Mouse (Mus musculus): ENCODE results near the gene Hunk. TPM values are rescaled to one million over a fixed set of nuclear protein-coding genes. Genes with fewer than 3 reads are reported as not detected.

Gene Hunk
- total RNA-seq, 2 experiments from 2014 or later = 6.0 to 6.1 TPM

GRCm38 (mm10) chr16:90390731-90391130 lies 4.9 kb downstream of the Hunk start:
- no peak for DNase-seq

DNA sequence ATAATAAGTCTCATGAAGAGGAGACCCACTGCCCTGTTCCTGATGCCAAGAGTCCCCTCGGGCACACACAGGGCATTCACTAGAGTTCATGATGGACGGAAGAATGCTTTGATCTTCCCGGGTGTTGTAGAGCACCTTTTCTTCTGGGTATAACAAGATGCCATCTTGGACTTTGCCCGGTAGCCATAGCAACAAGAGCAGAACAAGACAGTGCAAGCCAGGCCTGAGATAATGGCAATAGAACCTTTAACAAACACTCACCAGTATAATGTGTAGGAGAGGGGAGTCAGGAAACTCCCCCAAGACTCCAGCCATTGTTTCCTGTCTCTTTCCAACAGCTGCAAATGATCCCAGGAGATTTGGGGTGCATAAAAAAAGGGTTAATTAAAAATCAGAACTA lies 8.9 kb downstream of the Hunk start:
- no peak for DNase-seq

GRCm38 (mm10) chr16:90395996-90396556 lies 10.3 kb downstream of the Hunk start:
- no peak for DNase-seq

DNA sequence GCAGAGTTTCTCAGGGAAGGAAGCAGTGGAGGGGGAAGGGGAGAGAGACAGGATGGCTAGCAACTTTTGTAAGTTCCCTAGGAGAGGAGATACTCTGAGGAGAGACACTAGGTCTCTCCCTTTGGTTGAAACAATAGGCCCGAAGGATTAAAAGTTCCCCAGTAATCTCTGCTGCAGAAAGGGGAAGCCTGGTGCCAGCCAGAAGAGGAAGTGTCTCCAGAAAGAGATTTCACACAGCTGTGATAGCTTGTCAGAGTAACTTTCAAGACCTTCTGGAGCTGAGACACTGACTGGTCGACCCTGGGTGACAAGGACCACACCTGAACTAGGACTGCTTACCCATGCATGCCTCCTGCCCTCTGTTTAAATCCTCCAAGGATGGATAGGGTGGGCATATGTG lies 11.1 kb downstream of the Hunk start:
- DNase-seq = no peak

DNA sequence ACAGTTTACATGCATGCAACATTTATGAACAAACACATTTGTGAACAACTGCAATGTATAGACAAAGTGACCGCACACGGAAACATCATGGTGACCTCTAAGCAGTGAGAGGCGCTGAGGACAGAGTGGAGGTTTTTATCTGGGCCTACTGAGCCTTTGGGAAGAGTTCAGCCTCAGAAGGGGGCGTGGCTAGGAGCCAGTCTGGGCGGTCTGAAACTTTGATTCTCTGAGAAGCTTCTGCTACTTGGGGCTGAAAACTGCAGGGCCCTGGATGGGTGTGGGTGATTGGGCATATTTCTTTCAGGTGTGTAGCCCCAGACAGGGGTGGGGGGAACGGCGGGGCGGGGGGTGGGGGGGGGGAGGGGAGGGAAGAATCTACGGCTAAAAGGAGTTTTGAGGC lies 14.5 kb downstream of the Hunk start:
- DNase-seq = no peak

GRCm38 (mm10) chr16:90400906-90401666 lies 15.3 kb downstream of the Hunk start:
- no peak for DNase-seq

- DNase-seq = no peak
These were observed 16.5 kb downstream of the Hunk start for GRCm38 (mm10) chr16:90402292-90402691.

DNA sequence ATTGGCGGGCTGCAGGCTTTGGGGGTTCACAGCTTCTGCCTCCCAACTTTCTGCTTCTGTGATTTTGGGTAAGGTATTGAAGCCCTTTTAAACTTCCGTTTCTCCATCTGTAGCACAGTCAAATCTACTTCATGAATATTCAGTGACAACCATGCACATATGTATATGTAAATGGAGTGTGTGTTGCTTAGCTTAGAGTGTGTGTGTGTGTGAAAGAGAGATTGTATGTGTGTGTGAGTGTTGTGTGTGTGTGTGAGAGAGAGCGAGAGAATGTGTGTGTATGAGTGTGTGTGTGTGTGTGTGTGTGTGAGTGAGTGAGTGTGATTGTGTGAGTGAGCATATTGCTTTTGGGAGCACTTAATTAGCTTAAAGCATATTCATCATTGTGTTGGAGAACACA lies 19.4 kb downstream of the Hunk start:
- no peak for DNase-seq

DNA sequence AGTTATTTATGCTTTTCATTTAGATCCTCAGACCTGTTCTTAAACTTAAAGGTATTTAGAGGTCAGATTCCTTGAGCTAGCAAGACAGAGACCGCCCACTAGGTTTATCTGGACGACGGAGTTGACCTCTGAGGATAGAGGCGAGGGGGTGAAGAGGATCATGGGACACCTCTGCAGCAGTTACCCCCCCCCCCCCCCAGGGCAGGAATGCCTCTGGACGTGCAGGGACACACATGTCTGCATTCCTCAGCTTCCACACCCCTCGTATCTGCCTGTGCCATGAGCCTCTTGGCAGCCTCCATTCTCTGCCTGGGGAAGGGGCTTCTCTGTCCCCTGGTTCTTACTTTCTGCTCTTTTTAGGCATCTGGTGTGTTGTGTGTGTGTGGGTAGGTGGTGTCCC lies 19.8 kb downstream of the Hunk start:
- DNase-seq = no peak

GRCm38 (mm10) chr16:90407541-90408289 lies 21.9 kb downstream of the Hunk start:
- DNase-seq = no peak

DNA sequence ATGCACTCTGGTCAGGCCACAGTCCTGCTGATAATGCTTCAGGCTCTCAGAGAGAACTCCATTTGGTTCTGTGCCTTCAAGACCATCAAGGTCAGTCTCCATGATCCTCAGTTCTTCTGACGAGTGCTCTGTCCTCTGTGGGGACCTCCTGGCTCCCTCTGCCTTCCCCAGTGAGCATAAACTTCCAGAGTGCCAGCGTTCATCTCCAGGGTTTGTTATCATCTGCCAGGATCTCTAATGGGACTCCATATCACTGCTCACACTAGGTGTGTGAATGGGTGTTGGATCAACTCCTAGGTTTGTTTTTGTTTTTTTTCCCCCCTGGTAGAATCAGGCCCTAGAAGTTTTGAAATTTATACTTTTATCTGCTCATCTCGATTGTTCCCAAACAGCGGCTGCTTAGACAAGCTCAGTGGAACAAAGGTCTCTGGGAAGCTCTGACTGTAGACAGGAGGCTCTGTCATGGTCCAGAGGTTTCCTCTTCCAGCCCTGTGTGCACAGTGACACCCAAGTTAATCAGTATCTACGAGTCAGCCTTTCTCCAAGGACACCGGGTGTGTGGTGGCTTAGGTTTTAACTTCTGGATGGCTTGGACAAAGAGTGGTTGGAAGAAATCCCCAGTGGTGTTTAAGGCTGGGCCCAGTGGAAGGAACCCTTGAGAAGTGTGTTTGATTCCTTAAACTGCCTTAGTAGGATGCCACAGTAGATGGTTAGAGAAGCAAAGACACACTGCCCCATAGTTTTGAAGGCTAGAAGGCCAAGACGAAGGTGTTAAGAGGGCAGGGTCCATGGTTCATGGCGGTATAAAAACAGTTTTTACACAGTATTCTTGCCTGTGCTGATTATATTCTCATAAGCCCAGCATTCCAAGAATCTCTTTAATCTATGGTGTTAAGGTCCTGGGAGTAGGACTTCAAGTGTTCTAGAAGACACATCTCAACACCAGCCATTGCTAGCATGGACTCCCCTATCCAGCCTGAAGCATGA lies 26.6 kb downstream of the Hunk start:
- no peak for DNase-seq

GRCm38 (mm10) chr16:90416621-90417020 lies 30.8 kb downstream of the Hunk start:
- no peak for DNase-seq

DNA sequence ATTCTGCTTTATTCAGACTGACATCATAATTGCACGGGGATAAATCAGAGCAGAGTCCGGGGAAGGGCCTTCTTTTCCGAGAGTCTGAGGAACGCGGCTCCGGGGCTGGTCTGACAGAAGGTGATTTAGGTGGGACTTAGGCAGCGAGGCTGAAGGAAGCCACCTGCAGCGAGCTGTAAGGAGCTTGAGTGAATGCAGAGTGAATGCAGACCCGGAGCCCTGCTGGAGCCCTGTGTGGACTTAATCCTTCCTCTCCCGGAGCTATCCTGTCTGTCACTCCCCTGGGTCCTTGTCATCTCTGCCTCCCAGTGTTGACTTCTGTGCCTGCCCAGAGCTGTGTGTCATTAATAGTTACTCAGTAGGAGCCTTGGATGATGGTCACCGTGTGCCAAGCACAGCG lies 32.8 kb downstream of the Hunk start:
- no peak for DNase-seq

- no peak for DNase-seq
These were observed 35.3 kb downstream of the Hunk start for GRCm38 (mm10) chr16:90421145-90421544.

DNA sequence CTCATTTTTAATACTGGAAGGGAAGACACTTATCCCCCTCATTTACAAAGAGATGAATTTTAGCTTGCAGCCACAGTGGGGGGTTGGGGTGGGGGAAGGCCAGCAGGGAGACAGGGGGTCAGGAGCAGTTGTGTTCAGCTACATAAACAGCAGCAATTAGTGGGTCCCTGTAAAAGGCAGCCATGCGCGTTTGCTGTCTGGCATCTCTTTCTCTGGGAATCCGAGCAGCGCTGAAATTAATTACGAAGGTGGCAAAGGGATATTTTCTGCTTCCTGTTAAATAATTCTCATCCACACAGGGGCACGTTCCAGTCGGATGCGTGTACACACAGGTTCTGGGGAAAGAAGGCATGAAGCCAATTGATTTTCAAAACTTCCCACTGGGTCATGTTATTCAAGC lies 35.7 kb downstream of the Hunk start:
- DNase-seq = no peak

DNA sequence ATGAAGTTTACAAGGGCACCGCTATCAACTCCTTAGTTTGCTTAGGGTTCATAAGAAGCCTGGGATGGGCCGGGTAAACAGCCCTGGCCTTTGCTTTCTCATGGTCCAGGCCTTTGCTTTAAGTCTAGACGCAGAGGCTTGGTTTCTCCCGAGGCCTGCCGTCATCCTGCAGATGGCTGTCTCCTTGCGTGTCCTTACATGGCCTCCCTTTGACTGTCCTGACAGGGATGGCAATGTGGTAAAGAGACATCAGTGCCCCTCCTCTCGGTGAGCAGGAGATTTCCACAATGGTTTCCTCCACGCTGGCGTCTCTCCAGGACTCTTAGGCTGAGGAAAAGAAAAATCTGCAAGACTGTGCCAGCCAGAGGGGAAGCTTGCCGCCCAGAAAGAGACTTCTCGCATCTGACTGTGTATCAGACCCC lies 36.3 kb downstream of the Hunk start:
- DNase-seq = peak; percentile 57

DNA sequence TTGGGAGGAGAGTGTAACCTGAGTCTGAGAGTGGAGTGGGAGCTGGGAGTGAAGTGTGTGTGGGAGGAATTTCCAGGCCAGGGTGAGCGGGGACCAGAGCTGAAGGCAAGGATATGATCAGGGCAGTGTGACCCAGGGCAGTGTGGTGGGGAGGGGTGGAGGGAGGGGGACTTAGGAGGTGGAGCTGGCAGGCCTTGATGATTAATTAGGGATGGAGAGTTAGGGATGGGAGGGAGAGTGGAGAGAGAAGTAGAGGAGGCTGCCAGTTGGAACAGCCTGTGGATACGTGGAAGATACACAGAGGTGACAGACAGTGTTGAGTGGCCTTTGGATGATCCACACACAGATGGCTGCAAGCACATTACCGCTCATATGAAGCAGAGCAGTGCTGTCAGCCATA lies 38.1 kb downstream of the Hunk start:
- DNase-seq = no peak

DNA sequence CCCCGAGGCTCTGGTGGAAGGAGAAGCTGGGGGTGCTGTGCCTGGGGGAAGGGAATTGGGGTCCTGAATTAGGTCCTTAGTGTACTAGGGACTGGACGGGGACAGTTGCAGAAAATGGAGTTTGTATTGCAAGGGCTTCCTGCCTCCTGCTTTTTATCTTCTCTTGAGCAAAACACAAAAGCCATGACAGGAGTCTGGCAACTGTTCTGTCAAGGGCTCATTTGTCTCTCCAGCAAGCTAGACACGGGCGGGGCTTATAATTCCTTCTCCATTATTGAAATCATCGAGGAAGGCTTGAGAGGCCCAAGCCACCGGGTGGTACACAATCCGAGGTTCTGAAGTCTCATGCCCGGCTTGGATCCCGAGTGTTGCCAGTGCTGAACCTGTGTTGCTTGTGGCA lies 38.6 kb downstream of the Hunk start:
- DNase-seq = no peak

DNA sequence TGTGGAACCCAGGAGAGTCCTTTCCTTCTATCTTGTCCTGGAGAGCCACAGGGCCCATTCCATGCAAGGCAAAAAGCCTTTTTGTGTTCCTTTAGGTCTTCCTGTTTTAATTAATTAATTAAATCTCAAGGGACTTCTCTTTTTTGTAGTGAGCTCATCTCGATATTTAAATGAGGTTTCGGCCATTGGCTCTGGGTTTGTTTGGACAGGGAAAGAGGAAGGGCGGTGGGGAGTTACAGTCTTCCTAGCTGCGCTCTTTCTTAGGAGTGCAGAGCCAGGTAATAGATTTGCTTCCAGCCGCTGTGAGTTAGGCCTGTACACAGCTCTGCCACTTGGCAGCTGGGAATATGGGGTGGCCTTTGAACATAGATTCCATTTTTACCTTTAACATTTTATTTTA lies 40.4 kb downstream of the Hunk start:
- DNase-seq = no peak

GRCm38 (mm10) chr16:90427838-90428630 lies 42.2 kb downstream of the Hunk start:
- no peak for DNase-seq

GRCm38 (mm10) chr16:90433551-90433950 lies 47.7 kb downstream of the Hunk start:
- DNase-seq = no peak

All from gastrocnemius, postnatal 10 days (tissue).